Mouse (Mus musculus): ENCODE measurements at regions not wholly inside any gene's neighbourhood (a gene's known extent, or its start where the extent isn't known, plus 50 kb on each side); places are given as distances from the start of the nearest gene placed in this dataset.

- no peak for TF ChIP-seq CTCF (IDR thresholded peaks at IDR 0.05; ENCODE audit: control insufficient read depth, insufficient read depth, insufficient read length)
- TF ChIP-seq USF1 (IDR thresholded peaks at IDR 0.05; ENCODE audit: low read depth), result no peak
- TF ChIP-seq MYOD1 (IDR thresholded peaks at IDR 0.05; ENCODE audit: control insufficient read depth, insufficient read length, low read depth), result no peak
- no peak for TF ChIP-seq CEBPB (IDR thresholded peaks at IDR 0.05; ENCODE audit: low read depth)
These were observed 1105.3 kb downstream of the Mrps31 start for GRCm38 (mm10) chr8:23516469-23516868.

Data from C2C12 (cell line).